Mouse (Mus musculus) midbrain, embryonic 16.5 days (tissue): ENCODE results near the gene Tnik. TPM values are rescaled to one million over a fixed set of nuclear protein-coding genes. Genes with fewer than 3 reads are reported as not detected.

Experiments used
- ATAC-seq: fragments of 200-750 bp; cut with Nextera tagmentation; 2 replicates; pipeline ENCODE4 v1.8.0; 2017; ENCODE audit warnings: moderate TSS enrichment
- H3K27ac ChIP-seq: fragments of 300-500 bp; sonication (generic); 2 replicates; pipeline ENCODE4 v1.5.1; 2014; ENCODE audit warnings: mild to moderate bottlenecking, low read length, mixed read lengths
- H3K27me3 ChIP-seq: fragments of 300-500 bp; sonication (generic); 2 replicates; pipeline ENCODE4 v1.6.1; 2014; ENCODE audit warnings: low read depth, low read length, mixed read lengths; ENCODE audit not compliant: control insufficient read depth, insufficient read depth
- H3K36me3 ChIP-seq: fragments of 300-500 bp; sonication (generic); 2 replicates; pipeline ENCODE4 v1.6.1; 2014; ENCODE audit warnings: mild to moderate bottlenecking, low read length, moderate library complexity, mixed read lengths; ENCODE audit not compliant: control insufficient read depth, insufficient read depth
- H3K4me1 ChIP-seq: fragments of 300-500 bp; sonication (generic); 2 replicates; pipeline ENCODE4 v1.6.1; 2014; ENCODE audit warnings: mild to moderate bottlenecking, low read length, mixed read lengths; ENCODE audit not compliant: control insufficient read depth, insufficient read depth
- H3K4me2 ChIP-seq: fragments of 300-500 bp; sonication (generic); 2 replicates; pipeline ENCODE4 v1.6.1; 2014; ENCODE audit warnings: mild to moderate bottlenecking, low read length, mixed read lengths
- H3K4me3 ChIP-seq: fragments of 300-500 bp; sonication (generic); 2 replicates; pipeline ENCODE4 v1.5.1; 2014; ENCODE audit warnings: low read depth, mild to moderate bottlenecking, low read length, moderate library complexity, mixed read lengths
- H3K9ac ChIP-seq: fragments of 300-500 bp; sonication (generic); 2 replicates; pipeline ENCODE4 v1.6.1; 2014; ENCODE audit warnings: low read depth, low read length, mixed read lengths
- H3K9me3 ChIP-seq: fragments of 300-500 bp; sonication (generic); replicated peaks from 2 replicates; pipeline ENCODE4 v1.6.1; 2014; ENCODE audit warnings: mild to moderate bottlenecking, low read length, mixed read lengths; ENCODE audit not compliant: control insufficient read depth, poor library complexity, severe bottlenecking
- WGBS: fragments of 180-500 bp; shearing (Covaris S2); extraction: QIAGEN DNeasy Blood & Tissue Kit; methylation state at CpG from one replicate; pipeline ENCODE4 v1.1.7; 2014; 5-methylcytosine and 5-hydroxymethylcytosine counted together
- polyA plus RNA-seq: library from polyadenylated mRNA; unstranded; fragments of >200 nt; fragmentation: Nextera tagmentation; extraction: Ambion mirVana; gene quantifications from 2 replicates; pipeline ENCODE4 v1.2.1, GENCODE M21; 2015

Gene Tnik
- polyA plus RNA-seq, 1 experiment from 2014 or later, result 68.2 TPM

DNA sequence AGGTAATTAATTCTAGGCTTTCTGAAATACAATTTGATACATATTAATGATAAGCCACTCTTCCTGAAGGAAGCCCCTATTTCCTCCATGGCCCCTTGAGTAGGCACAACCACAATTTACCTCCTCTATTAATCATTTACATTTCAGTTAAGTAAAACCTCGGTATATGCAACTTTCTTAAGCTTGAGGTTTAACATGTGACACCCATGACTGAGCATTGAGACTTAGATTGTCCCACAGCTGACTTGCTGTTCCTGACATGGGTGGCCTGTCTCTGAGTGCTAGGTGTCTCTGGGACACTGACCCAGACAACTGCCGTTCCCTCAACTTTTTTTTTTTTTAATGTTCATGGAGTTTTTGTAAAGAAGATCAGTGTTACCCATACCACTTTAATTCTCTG is 358.8 kb downstream of the Tnik start:
- WGBS, result 85% methylated on average over 2 of the region's 2 CpGs
- Histone ChIP-seq H3K4me2 (no peak overlapping the region), H3K9me3 (no peaks in the 10 kb centered on the region), H3K9ac (no peak overlapping the region), H3K27me3 (no peaks in the 10 kb centered on the region), H3K36me3 (peaks cover 38% of the 10 kb centered on the region), H3K4me1 (no peaks in the 10 kb centered on the region; the same call in 1 of the 2 replicates), H3K27ac (no peak overlapping the region), H3K4me3 (no peak overlapping the region)
- no peak for ATAC-seq

DNA sequence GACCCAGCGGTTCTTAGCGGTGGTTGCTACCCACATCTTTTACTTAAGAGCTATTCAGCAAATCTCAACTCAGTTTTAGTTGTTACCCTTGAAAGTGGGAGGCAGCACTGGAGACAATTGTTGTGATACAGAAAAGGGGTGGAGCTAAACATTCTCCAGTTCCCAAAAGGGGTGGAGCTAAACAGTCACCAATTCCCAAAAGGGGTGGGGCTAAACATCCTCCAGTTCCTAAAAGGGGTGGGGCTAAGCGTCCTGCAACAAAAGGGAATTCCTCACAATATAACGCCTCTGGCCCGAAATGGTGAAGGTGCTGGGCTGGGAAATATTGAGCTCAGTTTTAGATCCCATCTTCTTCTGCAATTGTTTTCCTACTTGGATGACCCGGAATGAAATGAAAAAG is 363.8 kb downstream of the Tnik start:
- H3K9ac ChIP-seq, result no peak overlapping the region
- H3K4me2 ChIP-seq, result no peak overlapping the region
- H3K27ac ChIP-seq, result no peak overlapping the region
- 93% methylated on average over 6 of the region's 6 CpGs for WGBS
- H3K4me3 ChIP-seq, result no peak overlapping the region
- H3K9me3 ChIP-seq, result no peaks in the 10 kb centered on the region
- H3K4me1 ChIP-seq, result no peaks in the 10 kb centered on the region
- no peaks in the 10 kb centered on the region for H3K27me3 ChIP-seq
- no peak for ATAC-seq
- peaks cover 43% of the 10 kb centered on the region for H3K36me3 ChIP-seq

DNA sequence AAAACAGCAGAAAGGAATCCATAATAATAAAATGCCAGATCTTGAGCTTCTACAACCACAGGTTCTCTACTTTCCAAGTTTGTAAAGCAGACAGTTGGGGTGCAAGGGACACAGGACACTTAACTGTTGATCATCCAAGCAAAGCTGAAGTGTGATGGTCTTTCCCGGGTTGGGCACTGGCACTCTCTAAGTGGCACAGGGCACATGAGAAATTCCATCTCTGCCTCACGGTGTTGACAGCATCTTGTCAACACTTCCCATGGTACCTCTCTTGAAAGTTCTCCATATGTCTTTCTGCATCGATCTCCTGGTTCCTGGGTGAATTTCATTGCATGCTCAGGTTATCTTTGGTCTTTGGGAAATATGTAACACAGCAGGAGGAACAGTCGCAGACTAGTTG is 373.8 kb downstream of the Tnik start:
- Histone ChIP-seq H3K27ac (no peak overlapping the region), H3K36me3 (peaks cover 16% of the 10 kb centered on the region), H3K4me2 (no peak overlapping the region), H3K4me1 (no peaks in the 10 kb centered on the region), H3K9ac (no peak overlapping the region), H3K9me3 (no peaks in the 10 kb centered on the region), H3K27me3 (no peaks in the 10 kb centered on the region), H3K4me3 (no peak overlapping the region)
- no peak for ATAC-seq
- 91% methylated on average over 4 of the region's 4 CpGs for WGBS

DNA sequence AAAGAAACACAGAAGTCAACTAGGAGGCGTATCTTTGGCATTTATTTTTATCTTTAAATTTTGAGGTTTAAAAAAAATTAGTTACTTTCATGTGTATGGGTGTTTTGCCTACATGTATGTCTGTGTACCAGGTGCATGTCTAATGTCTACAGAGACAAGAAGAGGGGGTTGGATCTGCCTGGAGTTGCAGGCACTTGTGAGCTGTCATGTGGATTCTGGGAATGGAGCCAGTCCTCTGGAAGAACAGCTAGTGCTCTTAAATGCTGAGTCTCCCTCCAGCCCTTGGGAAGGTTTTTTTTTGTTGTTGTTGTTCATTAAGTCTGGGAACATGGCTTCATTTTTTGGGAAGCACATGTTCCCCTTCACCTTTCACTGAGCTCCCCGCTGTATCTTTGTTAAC is 375.9 kb downstream of the Tnik start:
- Histone ChIP-seq H3K9me3 (no peaks in the 10 kb centered on the region), H3K4me2 (no peak overlapping the region), H3K4me3 (no peak overlapping the region), H3K27me3 (no peaks in the 10 kb centered on the region), H3K27ac (0 out of 2 replicates have a peak overlapping the region, but pooled peaks have one; percentile 5), H3K4me1 (no peaks in the 10 kb centered on the region), H3K9ac (no peak overlapping the region), H3K36me3 (peaks cover 8% of the 10 kb centered on the region; the same call in 1 of the 2 replicates)
- ATAC-seq, result no peak
- WGBS, result 78% methylated on average over 2 of the region's 2 CpGs

DNA sequence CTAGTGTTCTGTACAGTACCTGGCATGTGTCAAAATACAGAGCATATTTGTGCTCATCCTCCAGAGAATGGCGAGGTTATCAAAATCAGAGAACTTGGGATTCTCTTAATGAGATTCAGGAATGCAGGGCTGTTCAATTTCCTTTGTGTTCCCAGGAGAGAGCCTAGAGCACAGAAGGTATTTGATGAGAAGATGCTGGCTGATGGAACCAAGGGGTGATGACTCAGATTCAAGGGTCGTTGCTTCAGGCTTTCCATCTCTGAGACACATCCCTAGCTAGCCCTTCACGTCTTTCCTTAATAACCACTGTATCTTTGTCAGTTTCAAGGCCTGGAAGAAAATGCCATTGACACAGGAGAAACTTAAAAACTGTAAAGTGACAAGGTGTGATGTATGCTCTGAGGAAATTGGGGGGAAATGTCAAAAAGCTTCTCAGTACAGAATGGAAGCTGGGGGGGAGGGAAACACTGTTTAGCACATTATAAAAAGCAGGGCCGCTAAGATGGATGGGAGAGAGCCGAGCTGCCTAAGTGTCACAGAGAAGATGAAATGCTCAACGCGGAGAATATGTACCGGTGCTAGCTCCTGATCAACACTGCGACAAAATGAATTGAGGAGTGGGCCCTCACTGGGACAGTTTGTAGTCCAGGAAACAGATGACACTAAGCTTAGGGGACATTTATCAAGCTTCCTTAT is 380.4 kb downstream of the Tnik start:
- Histone ChIP-seq H3K9me3 (no peaks in the 10 kb centered on the region), H3K4me1 (no peaks in the 10 kb centered on the region), H3K36me3 (peaks cover 7% of the 10 kb centered on the region; the same call in 1 of the 2 replicates), H3K9ac (no peak overlapping the region), H3K4me3 (no peak overlapping the region), H3K27me3 (no peaks in the 10 kb centered on the region), H3K4me2 (no peak overlapping the region), H3K27ac (no peak overlapping the region)
- peak; percentile 51; the same call in 1 of the 2 replicates for ATAC-seq
- 81% methylated on average over 9 of the region's 9 CpGs for WGBS

DNA sequence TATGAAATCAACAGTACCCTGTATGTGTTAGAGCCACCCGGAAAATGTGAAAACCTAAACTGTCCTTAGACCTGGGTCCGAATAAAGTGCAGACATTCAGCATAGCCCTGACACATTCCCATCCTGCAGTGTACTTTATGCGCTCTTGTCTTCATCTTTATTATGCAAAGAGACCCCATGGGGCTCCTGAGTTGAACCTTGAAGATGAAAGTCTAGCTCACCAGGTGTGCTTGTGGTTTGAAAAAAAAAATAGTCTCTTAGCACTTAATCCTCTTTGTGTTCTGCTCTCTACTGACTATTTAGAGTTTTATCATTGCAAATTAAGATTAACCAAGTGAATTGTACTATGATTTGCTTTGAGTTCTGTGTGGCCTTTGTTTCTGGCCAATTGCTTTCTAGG is 389.6 kb downstream of the Tnik start:
- 31% methylated on average over 3 of the region's 3 CpGs for WGBS
- no peak overlapping the region for H3K9ac ChIP-seq
- no peak for ATAC-seq
- H3K9me3 ChIP-seq, result no peaks in the 10 kb centered on the region
- peaks cover 36% of the 10 kb centered on the region for H3K36me3 ChIP-seq
- no peak overlapping the region for H3K27ac ChIP-seq
- H3K4me2 ChIP-seq, result no peak overlapping the region
- no peak overlapping the region for H3K4me3 ChIP-seq
- no peaks in the 10 kb centered on the region for H3K27me3 ChIP-seq
- H3K4me1 ChIP-seq, result no peaks in the 10 kb centered on the region

DNA sequence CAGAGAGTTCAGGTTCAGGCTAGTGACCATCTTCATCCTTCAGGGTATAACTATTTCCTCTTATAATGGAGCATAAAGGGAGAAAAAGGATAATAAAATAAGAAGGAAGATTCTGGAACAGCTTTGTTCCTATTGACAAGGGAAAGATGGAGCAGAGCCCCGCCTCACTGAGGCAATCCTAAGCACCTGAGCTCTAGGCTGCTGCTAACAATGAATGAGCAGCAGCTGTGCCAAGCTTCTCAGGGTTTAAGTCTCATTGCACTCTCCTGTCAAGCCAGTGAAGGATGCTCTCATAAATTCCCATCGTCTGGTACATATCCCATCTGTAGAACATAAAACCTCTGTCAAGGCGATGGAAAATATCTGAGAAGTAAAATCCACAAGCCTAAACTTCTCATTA is 390.0 kb downstream of the Tnik start:
- Histone ChIP-seq H3K9ac (no peak overlapping the region), H3K4me3 (no peak overlapping the region), H3K4me1 (no peaks in the 10 kb centered on the region), H3K27ac (no peak overlapping the region), H3K27me3 (no peaks in the 10 kb centered on the region), H3K36me3 (peaks cover 38% of the 10 kb centered on the region), H3K4me2 (no peak overlapping the region), H3K9me3 (no peaks in the 10 kb centered on the region)
- 78% methylated on average over 3 of the region's 3 CpGs for WGBS
- ATAC-seq, result no peak

DNA sequence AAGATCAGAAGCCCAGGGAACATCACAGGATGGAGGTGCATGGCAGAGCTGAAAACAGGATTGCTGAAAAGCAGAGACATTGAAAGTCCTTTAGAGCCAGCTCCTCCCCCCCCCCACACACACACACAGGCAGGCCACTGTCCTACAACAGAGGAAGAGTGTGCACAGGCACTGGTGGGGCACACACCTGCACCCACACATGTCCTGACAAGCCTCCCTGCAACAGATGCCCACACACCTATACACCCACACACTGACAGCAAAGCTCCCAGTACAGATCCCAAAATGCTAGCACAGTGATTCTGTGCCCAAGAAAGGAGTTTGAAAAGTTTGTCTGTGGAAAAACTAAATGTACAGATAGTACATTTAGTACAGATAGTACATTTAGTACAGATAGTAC is 391.7 kb downstream of the Tnik start:
- no peak for ATAC-seq
- Histone ChIP-seq H3K27me3 (no peaks in the 10 kb centered on the region), H3K9ac (no peak overlapping the region), H3K4me3 (no peak overlapping the region), H3K4me1 (no peaks in the 10 kb centered on the region), H3K36me3 (peaks cover 35% of the 10 kb centered on the region), H3K9me3 (no peaks in the 10 kb centered on the region), H3K4me2 (no peak overlapping the region), H3K27ac (no peak overlapping the region)

DNA sequence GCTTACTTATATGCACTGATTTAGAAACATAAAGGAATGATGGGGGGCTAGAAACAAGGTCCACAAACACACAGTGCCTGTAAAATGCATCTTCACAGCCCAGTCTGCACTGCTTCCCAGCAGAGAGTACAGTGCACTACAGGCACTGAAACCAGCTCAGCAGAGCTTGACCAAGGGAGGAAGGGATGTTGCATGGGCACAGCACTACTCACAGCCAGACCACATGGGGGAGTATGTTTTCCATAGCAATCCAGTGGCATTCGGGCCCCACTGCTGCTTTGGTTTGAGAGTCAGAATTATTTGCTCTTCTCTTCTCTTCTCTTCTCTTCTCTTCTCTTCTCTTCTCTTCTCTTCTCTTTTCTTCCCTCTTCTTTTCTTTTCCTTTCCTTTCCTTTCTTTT is 395.3 kb downstream of the Tnik start:
- no peak overlapping the region for H3K27ac ChIP-seq
- peak; percentile 32; the same call in 1 of the 2 replicates for ATAC-seq
- H3K4me1 ChIP-seq, result no peaks in the 10 kb centered on the region
- peaks cover 29% of the 10 kb centered on the region for H3K36me3 ChIP-seq
- no peak overlapping the region for H3K9ac ChIP-seq
- 55% methylated on average over 1 of the region's 1 CpGs for WGBS
- no peak overlapping the region for H3K4me3 ChIP-seq
- no peaks in the 10 kb centered on the region for H3K9me3 ChIP-seq
- no peak overlapping the region for H3K4me2 ChIP-seq
- H3K27me3 ChIP-seq, result no peaks in the 10 kb centered on the region
